In genomic region chr4:115827066-115827465, GRCm38 (mm10) we compare ENCODE assay signal across 12 mouse cellular contexts. TPM values are rescaled to one million over a fixed set of nuclear protein-coding genes. Genes with fewer than 3 reads are reported as not detected.
DNase-seq lines count a peak whose midpoint lies in the region; ATAC-seq and TF ChIP-seq lines count a peak whose summit lies in the region.
"Had no signal": no experiment of that assay in that cellular context is flagged by ENCODE, and none has a peak within 500 bp of the region (broad histone marks: within the 10 kb centered on the region; RNA-seq: fewer than 3 reads in every experiment).

No protein-coding gene starts in this region.

- DNase-seq in heart, adult 18-20 months, result no peak
- no peak for DNase-seq in stomach, postnatal 0 days (ENCODE audit: low spot score)
- DNase-seq in liver, embryonic 14.5 days (ENCODE audit: low read depth in 3 of 3, low spot score in 3 of 3), result no peak
- no peak for DNase-seq in layer of hippocampus, adult 18-20 months (ENCODE audit: low spot score in 2 of 2)
- no peak for DNase-seq in urinary bladder, postnatal 36 days (ENCODE audit: low spot score in 2 of 2)
- DNase-seq in natural killer cell, adult 2 months (ENCODE audit: low spot score in 2 of 2), result no peak

- TF ChIP-seq CTCF in stomach, postnatal 0 days (IDR thresholded peaks at IDR 0.05; ENCODE audit: low read depth), result no peak
- no peak for TF ChIP-seq CTCF in liver, embryonic 14.5 days (IDR thresholded peaks at IDR 0.05; ENCODE audit: low read depth)

- H3K4me1 ChIP-seq in heart, embryonic 13.5 days, result peaks cover 61% of the 10 kb centered on the region
- H3K4me1 ChIP-seq in stomach, embryonic 14.5 days (ENCODE audit: control insufficient read depth, insufficient read depth, low read length), result peaks cover 4% of the 10 kb centered on the region
- peaks cover 4% of the 10 kb centered on the region; the same call in 1 of the 2 replicates for H3K4me1 ChIP-seq in stomach, postnatal 0 days (replicated peaks; ENCODE audit: control insufficient read depth, insufficient read depth)
- H3K4me1 ChIP-seq in liver, embryonic 14.5 days (replicated peaks; ENCODE audit: control insufficient read depth in 2 of 2, insufficient read depth in 2 of 2, low read length in 1 of 2), result peaks cover 42 to 58% of the 10 kb centered on the region in 2 experiments

- H3K36me3 ChIP-seq in heart, embryonic 13.5 days, result peaks cover 12% of the 10 kb centered on the region
- H3K36me3 ChIP-seq in stomach, embryonic 14.5 days (ENCODE audit: control insufficient read depth, insufficient read depth, low read length), result no peaks in the 10 kb centered on the region
- peaks cover 10% of the 10 kb centered on the region; the same call in 1 of the 2 replicates for H3K36me3 ChIP-seq in stomach, postnatal 0 days (ENCODE audit: control insufficient read depth, insufficient read depth, low read length)
- peaks cover 6% of the 10 kb centered on the region; the same call in 1 of the 2 replicates for H3K36me3 ChIP-seq in liver, embryonic 14.5 days (replicated peaks; ENCODE audit: control insufficient read depth, insufficient read depth, low read depth)

- peak overlapping the region; percentile 85 for H3K4me2 ChIP-seq in heart, embryonic 13.5 days
- peak overlapping the region; percentile 82; the same call in 1 of the 2 replicates for H3K4me2 ChIP-seq in stomach, embryonic 14.5 days (replicated peaks; ENCODE audit: low read depth, low read length)
- H3K4me2 ChIP-seq in stomach, postnatal 0 days (replicated peaks; ENCODE audit: low read depth), result no peak overlapping the region
- H3K4me2 ChIP-seq in liver, embryonic 14.5 days (ENCODE audit: low read depth), result peak overlapping the region; percentile 93

- no peaks in the 10 kb centered on the region for H3K9me3 ChIP-seq in heart, embryonic 13.5 days
- no peaks in the 10 kb centered on the region for H3K9me3 ChIP-seq in stomach, embryonic 14.5 days (ENCODE audit: control insufficient read depth, low read depth, low read length)
- no peaks in the 10 kb centered on the region for H3K9me3 ChIP-seq in stomach, postnatal 0 days (ENCODE audit: control insufficient read depth, low read length)
- no peaks in the 10 kb centered on the region for H3K9me3 ChIP-seq in liver, embryonic 14.5 days (ENCODE audit: control insufficient read depth, low read length)

- no peak overlapping the region for H3K27ac ChIP-seq in heart, embryonic 13.5 days (replicated peaks)
- H3K27ac ChIP-seq in stomach, embryonic 14.5 days (ENCODE audit: low read length), result no peak overlapping the region
- H3K27ac ChIP-seq in stomach, postnatal 0 days (replicated peaks), result no peak overlapping the region
- H3K27ac ChIP-seq in liver, embryonic 14.5 days, result no peak overlapping the region

- no peak for ATAC-seq in heart, embryonic 13.5 days (ENCODE audit: extremely low read depth, insufficient number of reproducible peaks, low FRiP score, low TSS enrichment)
- ATAC-seq in stomach, embryonic 14.5 days (ENCODE audit: insufficient number of reproducible peaks, insufficient read depth, low FRiP score, low read depth), result no peak
- no peak for ATAC-seq in stomach, postnatal 0 days (ENCODE audit: low FRiP score, low TSS enrichment)
- no peak for ATAC-seq in liver, embryonic 14.5 days (ENCODE audit: insufficient read depth)

- TF ChIP-seq EP300 in stomach, postnatal 0 days (optimal IDR thresholded peaks at IDR 0.05), result no peak
- TF ChIP-seq EP300 in liver, embryonic 14.5 days (IDR thresholded peaks at IDR 0.05; ENCODE audit: low read depth), result no peak

- H3K27me3 ChIP-seq in heart, embryonic 13.5 days (replicated peaks), result no peaks in the 10 kb centered on the region
- no peaks in the 10 kb centered on the region for H3K27me3 ChIP-seq in stomach, embryonic 14.5 days (ENCODE audit: control insufficient read depth, insufficient read depth, low read length)
- no peaks in the 10 kb centered on the region for H3K27me3 ChIP-seq in stomach, postnatal 0 days (ENCODE audit: control insufficient read depth, insufficient read depth, low read length)
- no peaks in the 10 kb centered on the region for H3K27me3 ChIP-seq in liver, embryonic 14.5 days (ENCODE audit: control insufficient read depth, insufficient read depth, low read length)

- H3K4me3 ChIP-seq in heart, embryonic 13.5 days, result peak overlapping the region; percentile 93; the same call in 1 of the 2 replicates
- H3K4me3 ChIP-seq in stomach, embryonic 14.5 days (ENCODE audit: low read depth, low read length), result no peak overlapping the region
- no peak overlapping the region for H3K4me3 ChIP-seq in stomach, postnatal 0 days (ENCODE audit: low read depth, low read length)
- H3K4me3 ChIP-seq in liver, embryonic 14.5 days (ENCODE audit: insufficient read depth in 1 of 2, low read depth in 2 of 2, low read length in 2 of 2), result peak overlapping the region in 1 of 2 experiments; percentile 79; a peak in 2 of 4 replicates

- 63% methylated on average over 3 of the region's 3 CpGs for WGBS in heart, embryonic 13.5 days
- WGBS in stomach, embryonic 14.5 days, result 65% methylated on average over 3 of the region's 3 CpGs
- WGBS in stomach, postnatal 0 days, result 66% methylated on average over 3 of the region's 3 CpGs
- whole genome bisulfite sequencing in liver, embryonic 14.5 days (ENCODE audit: insufficient replicate concordance), result 55% methylated on average over 3 of the region's 3 CpGs

- no peak overlapping the region; the same call in 1 of the 2 replicates for H3K9ac ChIP-seq in heart, embryonic 13.5 days
- no peak overlapping the region for H3K9ac ChIP-seq in stomach, embryonic 14.5 days (replicated peaks; ENCODE audit: low read depth, low read length)
- no peak overlapping the region; the same call in 1 of the 2 replicates for H3K9ac ChIP-seq in stomach, postnatal 0 days (ENCODE audit: low read length)
- H3K9ac ChIP-seq in liver, embryonic 14.5 days (replicated peaks), result no peak overlapping the region

RNA-seq across cellular contexts. Expression of gene Mob3c, which starts 0.8 kb away (rescaled TPM):
- polyA plus RNA-seq in heart, embryonic 13.5 days (2015; fragmentation: Nextera tagmentation; extraction: Ambion mirVana), result 6.4 and 7.6 TPM in 2 replicates
- 1 to 10 TPM; 5.0 to 5.3 TPM for total RNA-seq in heart, adult 18-20 months (2021)
- polyA plus RNA-seq in stomach, embryonic 14.5 days (2014; fragmentation: Nextera tagmentation; extraction: Ambion mirVana), result 12.1 and 12.8 TPM in 2 replicates
- 7.5 and 8.1 TPM in 2 replicates for polyA plus RNA-seq in stomach, postnatal 0 days (2015; fragmentation: Nextera tagmentation; extraction: Ambion mirVana)
- polyA plus RNA-seq in liver, embryonic 14.5 days (2012; rRNA removed), result 3.6 and 5.6 TPM in 2 replicates
- polyA plus RNA-seq in liver, embryonic 14.5 days (2014; fragmentation: Nextera tagmentation; extraction: Ambion mirVana), result 4.2 and 5.0 TPM in 2 replicates
- total RNA-seq in layer of hippocampus, adult 18-20 months (2021), result 1 to 10 TPM; 4.0 to 6.5 TPM

RNA-seq across cellular contexts. Expression of gene Mknk1, which starts 11.9 kb away (rescaled TPM):
- 18.2 and 18.6 TPM in 2 replicates for polyA plus RNA-seq in heart, embryonic 13.5 days (2015; fragmentation: Nextera tagmentation; extraction: Ambion mirVana)
- 10 to 100 TPM; 20.6 to 22.0 TPM for total RNA-seq in heart, adult 18-20 months (2021)
- 23.1 and 30.7 TPM in 2 replicates for polyA plus RNA-seq in stomach, embryonic 14.5 days (2014; fragmentation: Nextera tagmentation; extraction: Ambion mirVana)
- 11.6 and 15.1 TPM in 2 replicates for polyA plus RNA-seq in stomach, postnatal 0 days (2015; fragmentation: Nextera tagmentation; extraction: Ambion mirVana)
- polyA plus RNA-seq in liver, embryonic 14.5 days (2012; rRNA removed), result 29.1 and 34.8 TPM in 2 replicates
- polyA plus RNA-seq in liver, embryonic 14.5 days (2014; fragmentation: Nextera tagmentation; extraction: Ambion mirVana), result 21.3 and 24.7 TPM in 2 replicates
- 10 to 100 TPM; 40.4 to 45.2 TPM for total RNA-seq in layer of hippocampus, adult 18-20 months (2021)

RNA-seq across cellular contexts. Expression of gene Atpaf1, which starts 42.5 kb away (rescaled TPM):
- 54.5 and 63.2 TPM in 2 replicates for polyA plus RNA-seq in heart, embryonic 13.5 days (2015; fragmentation: Nextera tagmentation; extraction: Ambion mirVana)
- 100 to 1,000 TPM; 105 to 129 TPM for total RNA-seq in heart, adult 18-20 months (2021)
- polyA plus RNA-seq in stomach, embryonic 14.5 days (2014; fragmentation: Nextera tagmentation; extraction: Ambion mirVana), result 48.1 and 65.1 TPM in 2 replicates
- polyA plus RNA-seq in stomach, postnatal 0 days (2015; fragmentation: Nextera tagmentation; extraction: Ambion mirVana), result 30.4 and 30.6 TPM in 2 replicates
- 5.5 and 8.5 TPM in 2 replicates for polyA plus RNA-seq in liver, embryonic 14.5 days (2012; rRNA removed)
- 15.0 and 22.0 TPM in 2 replicates for polyA plus RNA-seq in liver, embryonic 14.5 days (2014; fragmentation: Nextera tagmentation; extraction: Ambion mirVana)
- total RNA-seq in layer of hippocampus, adult 18-20 months (2021), result 10 to 100 TPM; 65.5 to 66.4 TPM

RNA-seq across cellular contexts. Expression of gene Tex38, which starts 46.2 kb away (rescaled TPM):
- polyA plus RNA-seq in heart, embryonic 13.5 days (2015; fragmentation: Nextera tagmentation; extraction: Ambion mirVana), result 0.19 TPM in 1 of 2 replicates, not detected in the other
- total RNA-seq in heart, adult 18-20 months (2021), result 1 to 10 TPM in 1 of 2 experiments, under 1 TPM in 1; 0.45 to 1.9 TPM
- 0.65 and 1.1 TPM in 2 replicates for polyA plus RNA-seq in stomach, embryonic 14.5 days (2014; fragmentation: Nextera tagmentation; extraction: Ambion mirVana)
- 0.21 TPM in 2 replicates for polyA plus RNA-seq in stomach, postnatal 0 days (2015; fragmentation: Nextera tagmentation; extraction: Ambion mirVana)
- 0.07 TPM in 1 of 2 replicates, not detected in the other for polyA plus RNA-seq in liver, embryonic 14.5 days (2012; rRNA removed)
- not detected in 2 replicates for polyA plus RNA-seq in liver, embryonic 14.5 days (2014; fragmentation: Nextera tagmentation; extraction: Ambion mirVana)
- total RNA-seq in layer of hippocampus, adult 18-20 months (2021), result not detected
- total RNA-seq: hematopoietic stem cell, adult 5-6 weeks; left cerebral cortex, postnatal 10 days had no signal
- polyA plus RNA-seq: embryonic facial prominence, embryonic 11.5 days had no signal

RNA-seq across cellular contexts. Expression of gene Kncn, which starts 57.1 kb away (rescaled TPM):
- polyA plus RNA-seq in heart, embryonic 13.5 days (2015; fragmentation: Nextera tagmentation; extraction: Ambion mirVana), result not detected in 2 replicates
- total RNA-seq in heart, adult 18-20 months (2021), result not detected
- polyA plus RNA-seq in stomach, embryonic 14.5 days (2014; fragmentation: Nextera tagmentation; extraction: Ambion mirVana), result not detected in 2 replicates
- polyA plus RNA-seq in stomach, postnatal 0 days (2015; fragmentation: Nextera tagmentation; extraction: Ambion mirVana), result not detected in 2 replicates
- polyA plus RNA-seq in liver, embryonic 14.5 days (2012; rRNA removed), result 0.01 TPM in 1 of 2 replicates, not detected in the other
- polyA plus RNA-seq in liver, embryonic 14.5 days (2014; fragmentation: Nextera tagmentation; extraction: Ambion mirVana), result 0.05 TPM in 1 of 2 replicates, not detected in the other
- total RNA-seq in layer of hippocampus, adult 18-20 months (2021), result under 1 TPM in 1 of 2 experiments, not detected in 1; 0.30 TPM
- total RNA-seq: hematopoietic stem cell, adult 5-6 weeks had no signal
- polyA plus RNA-seq: CD4-positive, CD25-positive, alpha-beta regulatory T cell, adult 4 months; embryonic facial prominence, embryonic 11.5 days had no signal
